Comparison of ENCODE assay signal across 17 mouse cellular contexts in genomic region chr14:116651897-116652296, GRCm38 (mm10).
"Had no signal": no experiment of that assay in that cellular context is flagged by ENCODE, and none has a peak within 500 bp of the region (broad histone marks: within the 10 kb centered on the region; RNA-seq: fewer than 3 reads in every experiment).

No protein-coding gene starts in this region.

- H3K36me3 ChIP-seq: midbrain, embryonic 13.5 days; midbrain, embryonic 15.5 days; neural tube, embryonic 13.5 days; neural tube, embryonic 15.5 days had no signal

- H3K4me3 ChIP-seq: megakaryocyte, embryonic 14.5 days; midbrain, embryonic 13.5 days; midbrain, embryonic 15.5 days; neural tube, embryonic 13.5 days; neural tube, embryonic 15.5 days had no signal

- H3K4me1 ChIP-seq: megakaryocyte, embryonic 14.5 days; midbrain, embryonic 13.5 days; midbrain, embryonic 15.5 days; neural tube, embryonic 13.5 days; neural tube, embryonic 15.5 days had no signal

- H3K9me3 ChIP-seq: midbrain, embryonic 13.5 days; midbrain, embryonic 15.5 days; neural tube, embryonic 13.5 days; neural tube, embryonic 15.5 days had no signal

- H3K27ac ChIP-seq: macrophage; midbrain, embryonic 13.5 days; midbrain, embryonic 15.5 days; neural tube, embryonic 13.5 days; neural tube, embryonic 15.5 days had no signal

- DNase-seq: lung, adult 18-20 months; lung, embryonic 14.5 days; lung, postnatal 10 days; retina, postnatal 1 day; right cerebral cortex, adult 18-20 months; right cerebral cortex, postnatal 25 days; right cerebral cortex, postnatal 4 days; spleen, adult 18-20 months; thymus, adult 18-20 months; thymus, postnatal 14 days; thymus, postnatal 36 days had no signal

- H3K27me3 ChIP-seq: megakaryocyte, embryonic 14.5 days; midbrain, embryonic 13.5 days; midbrain, embryonic 15.5 days; neural tube, embryonic 13.5 days; neural tube, embryonic 15.5 days had no signal
